Mouse (Mus musculus) kidney, adult 8-10 months (tissue): ENCODE measurements around the gene Kcng1.

ENCODE experiments used
- DNase-seq, 2 experiments: peaks; one replicate each; pipeline ENCODE4 v3.0.0; 2022

The Kcng1 gene

DNA sequence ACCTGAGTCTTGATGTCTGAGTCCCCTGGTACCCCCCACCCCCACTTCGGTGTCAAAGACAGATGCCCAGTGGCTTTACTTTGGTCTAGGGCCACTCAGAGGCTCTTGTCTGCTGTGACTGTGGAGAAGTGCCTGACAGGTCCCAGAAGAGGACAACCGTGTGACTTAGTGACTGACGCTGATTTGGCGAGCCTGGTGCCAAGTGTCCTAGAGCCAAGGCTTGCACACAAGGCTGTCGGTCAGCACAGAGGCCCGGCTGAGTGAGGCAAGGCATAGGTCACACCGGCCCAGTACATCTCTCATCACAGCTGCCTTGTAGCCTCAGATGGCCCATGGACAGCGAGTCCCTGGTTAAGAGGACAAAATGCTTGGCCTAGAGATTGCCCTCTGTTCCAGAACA lies 22.5 kb downstream of the Kcng1 start:
- no peak for DNase-seq

DNA sequence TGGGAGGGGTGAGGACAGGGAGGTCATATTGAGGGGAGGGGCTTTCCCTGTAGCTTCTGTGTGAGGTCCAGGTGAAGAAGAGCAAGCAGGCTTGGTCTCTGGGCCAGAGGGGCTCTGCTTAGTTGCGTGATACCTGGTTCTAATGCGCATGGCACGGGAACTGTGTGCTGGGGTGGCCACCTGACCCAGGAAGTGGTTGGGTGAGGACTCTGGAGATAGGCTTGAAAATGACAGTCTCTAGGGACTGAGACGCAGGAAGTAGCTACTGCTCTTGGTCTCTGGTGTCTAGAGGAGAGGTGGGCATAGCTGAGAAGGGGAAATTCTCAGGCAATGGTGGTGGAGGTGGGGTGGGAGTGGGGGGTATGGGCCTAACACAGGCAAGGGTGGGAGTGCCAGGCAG lies 24.3 kb downstream of the Kcng1 start:
- no peak for DNase-seq

DNA sequence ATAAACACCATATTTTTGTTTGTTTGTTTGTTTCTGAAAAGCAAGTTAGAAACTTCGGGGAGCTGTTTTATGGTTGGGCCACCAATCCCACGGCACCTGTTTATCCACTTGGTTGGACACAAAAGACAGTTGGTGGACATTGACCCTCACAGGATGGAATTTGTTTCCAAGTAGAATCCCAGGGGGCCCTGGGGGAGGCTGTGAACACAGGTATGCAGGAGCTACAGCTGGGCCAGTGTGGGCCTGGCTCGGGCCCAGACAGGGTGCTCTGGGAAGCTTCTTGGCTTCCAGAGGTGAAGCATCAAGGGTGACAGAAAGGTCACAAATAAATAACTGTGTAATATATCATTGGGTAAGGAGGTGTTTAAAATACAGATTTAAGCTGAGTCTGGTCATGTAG lies 25.0 kb downstream of the Kcng1 start:
- peak; percentile 63 to 73 for DNase-seq

DNA sequence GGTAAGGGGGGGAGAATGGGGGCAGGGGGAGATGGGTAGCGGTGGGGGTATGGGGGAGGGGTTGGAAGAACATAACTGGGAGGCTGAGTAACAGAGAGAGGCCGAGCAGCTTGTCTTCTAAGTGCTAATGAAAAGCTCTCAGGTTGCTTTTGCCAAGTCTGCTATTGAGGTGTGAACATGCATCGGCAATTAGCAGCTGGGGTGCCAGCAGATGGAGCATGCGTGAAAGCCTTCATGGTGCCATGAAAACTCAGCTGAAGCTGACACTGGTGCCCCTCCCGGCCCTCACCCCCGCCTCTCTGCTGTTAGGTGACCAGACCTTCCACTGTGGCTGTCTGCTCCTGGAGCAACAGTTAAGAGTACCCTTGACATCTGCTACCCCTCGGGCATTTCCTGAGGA lies 27.7 kb downstream of the Kcng1 start:
- DNase-seq: no peak

DNA sequence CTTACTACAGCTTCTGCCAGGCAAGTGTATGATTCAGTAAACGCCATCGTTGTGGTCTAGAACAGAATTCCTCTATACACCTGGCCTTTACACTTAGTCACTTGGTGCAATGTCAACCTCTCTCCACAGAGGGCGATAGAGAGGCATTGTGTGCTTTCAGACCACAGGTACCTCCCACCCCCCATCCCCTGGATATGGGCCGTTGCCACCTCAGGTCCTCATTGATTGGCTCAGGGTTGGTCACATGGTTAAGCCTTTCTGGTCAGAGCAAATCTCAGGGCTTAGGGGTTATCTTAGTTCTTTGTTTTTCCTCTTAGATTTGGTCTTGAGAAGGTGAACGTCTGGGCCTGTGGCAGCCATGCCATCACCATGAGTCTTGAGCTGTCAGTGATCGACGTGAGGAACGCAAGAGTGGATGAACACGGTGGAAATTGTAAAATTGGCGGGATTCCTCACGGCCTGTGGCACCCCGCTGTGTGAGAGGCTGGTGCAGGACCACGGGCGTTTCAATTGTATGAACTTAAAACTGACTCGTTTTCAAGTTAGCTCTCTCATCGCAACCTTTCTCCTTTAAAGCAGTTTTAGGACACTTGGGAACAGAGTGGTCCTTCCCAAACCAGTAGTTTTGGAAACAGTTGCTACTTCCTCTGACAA lies 28.8 kb downstream of the Kcng1 start:
- peak in 1 of 2 experiments; percentile 32 for DNase-seq

DNA sequence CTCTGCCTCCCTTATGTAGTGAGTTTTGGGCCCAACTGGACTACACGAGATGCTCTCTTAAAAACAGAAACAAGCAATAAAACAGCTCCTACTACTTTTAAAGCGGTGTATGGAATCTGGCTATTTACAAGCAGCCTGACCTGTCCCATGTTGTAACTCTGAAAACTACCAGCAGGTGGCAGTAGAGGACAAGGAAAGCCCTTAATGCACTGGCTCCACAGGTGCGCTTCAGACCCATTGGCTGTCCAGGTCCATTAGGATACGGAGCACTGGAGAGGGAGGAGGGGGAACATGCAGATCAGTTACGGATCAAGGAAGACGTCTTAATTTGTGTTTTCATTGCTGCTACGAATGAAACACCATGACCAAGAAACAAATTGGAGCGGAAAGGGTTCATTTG lies 31.3 kb downstream of the Kcng1 start:
- peak; percentile 64 to 88 for DNase-seq

DNA sequence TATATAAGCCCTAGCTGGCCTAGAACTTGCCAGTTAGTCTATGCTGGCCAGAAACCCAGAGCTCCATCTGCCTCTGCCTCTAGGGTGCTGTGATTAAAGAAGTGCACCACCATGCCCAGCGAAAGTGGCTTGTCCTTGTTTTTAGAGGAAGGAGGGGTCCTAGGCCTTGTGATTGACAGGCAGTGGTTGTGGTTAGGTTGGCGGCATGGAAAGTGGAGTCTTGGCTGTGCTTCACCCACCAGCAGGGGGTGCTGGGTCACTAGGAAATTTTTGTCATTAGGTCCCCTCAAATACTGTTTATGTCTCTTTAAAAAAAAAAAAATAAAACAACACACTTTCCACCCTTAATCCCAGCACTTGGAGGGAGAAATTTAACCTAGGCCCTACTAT lies 32.7 kb downstream of the Kcng1 start:
- no peak for DNase-seq

DNA sequence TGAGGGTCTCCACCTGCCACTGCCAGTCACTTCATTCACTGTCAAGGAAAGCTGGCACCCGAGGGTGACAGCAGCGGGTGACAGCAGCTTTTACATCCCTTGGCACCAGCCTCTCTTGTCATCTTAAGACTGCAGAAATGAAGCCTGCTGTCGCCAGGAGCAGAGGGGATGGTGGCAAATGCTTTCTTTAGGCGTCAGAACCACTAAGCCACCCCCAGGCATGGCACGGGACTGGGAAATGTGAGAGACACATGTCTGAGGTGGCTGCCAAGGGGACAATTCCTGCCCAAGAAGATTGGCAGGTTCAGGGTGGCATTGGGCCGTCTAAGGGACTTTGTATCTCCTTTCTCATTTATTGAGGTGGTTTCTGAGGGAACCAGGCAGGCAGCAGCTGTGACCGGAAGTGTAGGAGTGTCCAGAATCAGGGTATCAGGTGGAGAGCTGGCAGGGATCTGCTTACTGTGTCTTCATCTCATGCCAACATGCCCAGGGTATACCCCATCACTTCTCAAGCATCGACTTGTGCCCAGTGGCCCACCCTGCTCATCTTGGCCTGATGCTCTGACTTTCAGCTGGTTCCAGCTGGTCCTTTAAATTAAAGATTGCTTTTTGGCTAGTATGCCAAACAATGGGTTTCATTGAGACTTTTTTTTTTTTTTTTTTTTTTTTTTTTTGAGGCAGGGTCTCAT lies 33.2 kb downstream of the Kcng1 start:
- DNase-seq: no peak

DNA sequence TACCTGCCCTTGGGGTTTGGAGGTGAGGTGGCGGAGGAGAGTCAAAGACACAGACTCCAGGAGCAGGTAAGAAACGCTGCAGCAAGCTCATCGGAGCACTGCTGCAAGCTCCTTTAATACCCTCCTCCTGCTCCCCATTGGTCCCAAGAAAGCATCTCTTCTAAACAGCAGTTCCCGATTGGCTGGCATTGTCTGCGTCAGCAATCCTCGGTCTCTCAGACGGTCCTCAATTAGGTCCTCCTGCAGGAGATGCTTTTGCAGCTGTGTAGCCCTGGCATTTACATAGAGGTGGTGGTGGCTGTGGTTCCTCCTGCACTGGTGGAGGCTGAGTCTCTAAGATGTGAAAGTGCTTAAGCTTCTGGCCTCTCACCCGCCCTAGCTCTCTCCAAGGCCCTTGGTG lies 36.0 kb downstream of the Kcng1 start:
- DNase-seq: no peak

DNA sequence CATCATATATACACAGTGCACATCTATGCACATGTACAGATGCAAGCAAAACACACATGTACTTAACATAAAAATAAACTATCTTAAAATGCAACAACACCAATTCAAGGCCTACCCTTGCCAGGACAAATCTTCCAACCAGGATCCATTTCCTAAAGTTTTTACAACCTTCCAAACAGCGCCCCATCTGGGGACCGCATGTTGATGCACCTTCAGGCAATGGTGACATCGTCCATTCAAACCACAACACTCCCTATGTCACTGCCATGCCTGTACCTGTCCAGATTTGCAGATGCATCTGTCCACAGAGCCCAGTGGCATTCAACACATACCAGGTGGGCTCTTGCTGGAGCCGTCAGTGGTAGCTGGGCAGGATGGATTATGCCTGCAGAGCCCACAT lies 38.3 kb downstream of the Kcng1 start:
- DNase-seq: no peak

DNA sequence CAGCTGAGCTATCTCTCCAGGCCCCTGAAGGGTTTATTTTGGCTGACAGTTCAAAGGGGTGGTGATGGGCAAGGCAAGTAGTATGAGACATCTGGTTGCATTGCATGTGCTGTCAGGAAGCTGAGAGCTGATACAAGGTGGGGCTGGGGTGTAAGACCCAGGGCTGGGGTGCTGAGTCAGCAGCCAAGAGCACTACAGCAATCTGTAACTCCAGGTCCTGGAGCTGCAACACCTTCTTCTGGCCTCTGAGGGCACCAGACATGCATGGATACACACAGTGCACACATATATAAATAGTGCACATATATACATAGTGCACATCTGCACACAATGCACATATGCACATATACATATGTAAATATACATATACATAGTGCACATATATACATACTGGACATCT lies 38.7 kb downstream of the Kcng1 start:
- no peak for DNase-seq

DNA sequence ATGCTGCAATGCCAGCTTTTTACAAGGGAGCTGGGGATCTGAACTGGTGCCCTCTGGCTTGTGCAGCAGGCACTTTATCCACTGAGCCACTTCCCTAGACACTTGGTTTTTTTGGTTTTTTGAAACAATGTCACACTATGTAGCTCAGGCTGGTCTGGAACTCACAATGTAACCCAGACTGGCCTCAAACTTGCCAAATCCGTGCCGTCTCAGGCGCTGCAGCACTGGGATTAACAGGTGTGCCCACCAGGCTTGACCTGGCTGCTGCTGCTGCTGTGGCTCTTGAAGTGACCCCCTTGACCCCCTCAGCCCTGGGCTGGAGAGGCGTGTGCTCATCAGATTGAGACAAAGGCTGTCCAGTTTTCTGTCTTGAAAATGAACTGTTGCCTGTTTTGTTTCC lies 43.2 kb downstream of the Kcng1 start:
- DNase-seq: no peak

DNA sequence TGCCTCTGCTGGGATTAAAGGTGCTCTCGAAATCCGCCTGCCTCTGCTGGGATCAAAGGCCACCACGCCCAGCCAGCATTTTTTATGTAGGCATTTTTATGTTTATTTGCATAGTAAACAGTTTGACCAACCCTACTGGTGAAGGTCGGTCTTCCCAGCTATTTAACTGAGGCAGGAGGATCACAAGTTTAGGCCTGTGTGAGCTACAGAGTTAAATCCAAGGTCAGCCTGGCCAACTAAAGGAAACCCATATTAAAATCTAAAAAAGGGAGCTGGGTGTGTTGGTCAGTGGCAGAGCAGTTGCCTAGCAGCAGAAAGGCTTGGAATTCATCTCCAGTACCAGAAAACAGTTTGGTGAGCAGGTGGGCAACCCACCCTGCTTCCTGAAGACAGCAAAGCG lies 48.2 kb downstream of the Kcng1 start:
- DNase-seq: no peak

DNA sequence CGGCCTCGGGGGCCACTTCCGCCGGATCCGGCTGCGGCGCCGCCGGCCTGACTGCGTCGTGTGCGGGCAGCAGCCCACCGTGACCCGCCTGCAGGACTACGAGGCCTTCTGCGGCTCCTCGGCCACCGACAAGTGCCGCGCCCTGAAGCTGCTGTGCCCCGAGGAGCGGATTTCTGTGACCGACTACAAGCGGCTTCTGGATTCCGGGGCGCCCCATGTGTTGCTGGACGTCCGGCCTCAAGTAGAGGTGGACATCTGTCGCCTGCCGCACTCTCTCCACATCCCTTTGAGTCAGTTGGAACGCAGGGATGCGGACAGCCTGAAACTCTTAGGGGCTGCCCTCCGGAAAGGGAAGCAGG lies 50.1 kb downstream of the Kcng1 start:
- DNase-seq: no peak

DNA sequence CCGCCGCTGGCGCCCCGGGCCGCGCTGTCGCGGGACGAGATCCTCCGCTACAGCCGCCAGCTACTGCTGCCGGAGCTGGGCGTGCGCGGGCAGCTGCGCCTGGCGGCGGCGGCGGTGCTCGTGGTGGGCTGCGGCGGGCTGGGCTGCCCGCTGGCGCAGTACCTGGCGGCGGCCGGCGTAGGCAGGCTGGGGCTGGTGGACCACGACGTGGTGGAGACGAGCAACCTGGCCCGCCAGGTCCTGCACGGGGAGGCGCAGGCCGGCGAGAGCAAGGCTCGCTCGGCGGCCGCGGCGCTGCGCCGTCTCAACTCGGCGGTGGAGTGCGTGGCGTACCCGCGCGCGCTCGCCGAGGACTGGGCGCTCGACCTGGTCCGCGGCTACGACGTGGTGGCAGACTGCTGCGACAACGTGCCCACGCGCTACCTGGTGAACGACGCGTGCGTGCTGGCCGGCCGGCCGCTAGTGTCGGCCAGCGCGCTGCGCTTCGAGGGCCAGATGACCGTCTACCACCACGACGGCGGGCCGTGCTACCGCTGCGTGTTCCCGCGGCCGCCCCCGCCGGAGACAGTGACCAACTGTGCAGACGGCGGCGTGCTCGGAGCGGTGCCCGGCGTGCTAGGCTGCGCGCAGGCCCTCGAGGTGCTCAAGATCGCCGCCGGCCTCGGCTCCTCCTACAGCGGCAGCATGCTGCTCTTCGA lies 50.6 kb downstream of the Kcng1 start:
- DNase-seq: no peak

DNA sequence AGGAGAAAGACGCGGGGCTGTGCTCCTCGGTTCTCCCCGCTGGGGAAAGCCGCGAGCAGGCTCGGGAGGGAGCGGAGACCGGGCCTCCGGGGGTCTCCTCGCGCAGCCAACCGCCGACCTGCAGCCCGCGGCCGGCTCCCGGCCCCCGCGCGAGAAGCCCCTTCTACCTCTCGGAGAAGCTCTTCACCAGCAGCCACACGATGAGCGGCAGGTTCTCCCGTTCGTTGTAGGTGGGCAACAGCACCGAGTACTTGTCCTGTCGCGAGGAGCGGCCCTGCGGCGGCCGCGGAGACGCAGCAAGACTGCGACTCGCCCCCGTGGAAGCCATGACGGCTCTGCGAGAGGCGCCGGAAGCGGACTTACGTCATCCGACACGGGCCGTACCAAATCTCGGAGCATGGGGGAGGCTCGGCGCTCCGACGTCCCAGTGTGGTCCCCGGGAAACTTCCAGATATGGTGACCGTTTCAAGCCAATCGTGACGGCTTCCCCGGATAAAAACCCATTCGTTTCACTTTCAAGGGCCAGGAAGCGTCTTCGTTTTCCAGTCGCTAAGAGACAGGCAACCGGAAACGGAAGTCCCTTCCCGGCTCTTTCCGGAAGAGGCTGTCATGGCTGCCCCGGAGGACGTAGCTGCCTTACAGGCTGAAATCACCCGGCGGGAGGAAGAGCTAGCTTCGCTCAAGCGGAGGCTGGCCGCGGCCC lies 51.4 kb downstream of the Kcng1 start, which contains the start of the genes Gm20716, Dpm1 and Mocs3:
Gene Gm20716, minus strand, starts transcription at position 339 of the 703 bp plus-strand sequence.
Gene Dpm1, minus strand, starts transcription at position 566 of the 703 bp plus-strand sequence.
Gene Mocs3, plus strand, starts transcription at position 597 of the 703 bp plus-strand sequence.
- DNase-seq: peak; percentile 82 to 85

DNA sequence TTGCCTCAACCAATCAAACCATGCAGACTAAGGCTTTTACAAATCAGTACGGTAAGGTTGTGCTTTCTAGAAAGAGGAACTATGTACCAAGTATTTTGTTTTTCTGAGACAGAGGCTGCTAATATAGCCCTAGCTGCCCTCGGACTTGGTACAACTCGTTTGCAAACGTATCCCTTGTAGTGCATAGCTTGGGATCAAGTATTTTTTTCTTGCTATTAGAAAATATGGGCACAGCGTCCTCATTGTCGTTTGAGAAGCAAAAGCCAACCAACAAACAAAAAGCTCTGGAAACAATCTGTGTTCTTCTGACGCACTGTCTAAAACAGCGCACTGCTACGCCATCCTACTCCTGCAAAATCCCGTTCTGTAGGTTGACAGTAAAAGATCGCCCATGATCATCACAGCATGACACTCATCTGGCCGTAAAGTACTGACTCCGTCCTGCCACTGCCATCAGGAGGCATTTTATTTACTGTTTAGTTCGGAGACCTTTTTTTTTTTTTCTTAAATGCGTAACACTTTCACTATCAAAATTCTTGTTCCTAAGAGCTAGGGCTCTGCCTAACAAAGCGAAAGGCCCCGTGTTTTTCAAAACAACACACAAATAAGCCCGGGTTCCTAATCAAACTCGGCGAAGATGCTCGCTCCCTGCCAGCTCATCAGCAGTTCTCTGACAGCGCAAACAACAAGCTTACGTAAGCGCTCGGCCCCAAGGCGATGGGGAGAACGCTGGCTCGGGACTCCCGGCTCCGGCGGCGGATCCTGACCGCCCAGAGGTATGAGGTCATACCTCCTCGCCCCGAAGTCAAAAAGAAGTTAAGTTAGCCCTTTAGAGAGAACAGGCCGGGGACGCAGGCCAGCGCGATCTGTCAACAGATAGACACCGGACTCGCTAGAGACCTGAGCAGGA lies 52.2 kb downstream of the Kcng1 start:
- peak; percentile 43 to 62 for DNase-seq

DNA sequence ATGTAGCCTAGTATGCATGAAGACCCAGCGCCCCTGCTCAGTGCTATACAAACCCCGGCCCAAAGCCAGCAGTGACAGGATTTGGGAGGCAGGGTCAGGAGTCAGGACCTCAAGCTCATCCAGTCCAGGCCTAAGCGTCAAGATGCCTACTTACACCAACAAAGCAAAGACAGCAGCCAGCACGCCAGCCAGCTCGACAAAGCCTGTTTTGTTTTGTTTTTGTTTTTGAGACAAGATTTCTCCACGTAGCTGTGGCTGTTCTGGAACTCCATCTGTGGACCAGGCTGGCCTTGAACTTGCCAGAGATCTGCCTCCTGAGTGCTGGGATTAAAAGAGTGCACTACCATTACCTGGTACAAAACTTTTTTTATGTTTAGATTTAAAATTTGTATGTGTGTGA lies 58.2 kb downstream of the Kcng1 start:
- DNase-seq: no peak

DNA sequence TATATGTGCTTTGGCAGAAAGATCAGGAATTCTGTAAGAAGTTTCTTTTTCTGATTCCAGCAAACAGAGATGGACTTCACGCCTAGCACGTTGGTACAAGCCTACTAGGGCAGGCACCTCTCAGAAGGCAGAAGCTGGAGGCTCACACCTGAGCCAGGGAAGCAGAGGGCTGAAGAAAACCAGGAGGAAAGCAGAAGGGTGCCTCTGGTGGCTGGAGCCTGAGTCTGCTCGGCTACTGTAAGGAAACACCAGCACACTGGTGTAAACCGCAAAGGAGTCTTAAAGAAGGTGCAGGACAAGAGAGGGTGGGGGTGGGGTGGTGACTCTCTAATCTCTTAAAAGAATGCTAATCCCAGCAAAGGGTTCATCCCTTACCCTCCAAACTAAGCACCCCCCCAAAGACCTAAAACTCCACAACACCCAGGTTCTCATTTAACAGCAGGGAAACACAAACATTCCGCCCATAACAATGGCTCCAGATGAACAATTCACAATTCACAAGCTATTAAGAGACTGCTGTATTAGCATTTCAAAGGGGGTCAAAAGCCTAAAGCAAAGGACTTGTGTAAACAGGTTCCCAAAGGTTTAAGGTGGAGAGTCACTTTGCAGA lies 67.6 kb downstream of the Kcng1 start:
- DNase-seq: no peak
